Mouse (Mus musculus) myocyte (in vitro differentiated cells): ENCODE measurements at regions not wholly inside any gene's neighbourhood (a gene's known extent, or its start where the extent isn't known, plus 50 kb on each side); places are given as distances from the start of the nearest gene placed in this dataset.

ENCODE experiments used
- H3K27me3 ChIP-seq: one replicate; pipeline ENCODE4 v1.6.1; 2011; ENCODE audit not compliant: control insufficient read depth, insufficient read depth, insufficient read length
- H3K36me3 ChIP-seq: one replicate; pipeline ENCODE4 v1.6.1; 2011; ENCODE audit not compliant: control insufficient read depth, insufficient read depth
- H3K4me2 ChIP-seq: one replicate; pipeline ENCODE4 v1.6.1; 2011; ENCODE audit warnings: low read depth, control low read depth
- H3K4me3 ChIP-seq: one replicate; pipeline ENCODE4 v1.5.1; 2011; ENCODE audit warnings: mild to moderate bottlenecking, control low read depth, moderate library complexity
- H3K79me2 ChIP-seq: one replicate; pipeline ENCODE4 v1.6.1; 2011; ENCODE audit not compliant: control insufficient read depth, insufficient read depth
- H3ac ChIP-seq: one replicate; pipeline ENCODE4 v1.6.1; 2011; ENCODE audit not compliant: control insufficient read depth, insufficient read length
- CEBPB ChIP-seq: IDR thresholded peaks from 2 replicates; pipeline ENCODE4 v1.6.1; 2011; ENCODE audit warnings: mild to moderate bottlenecking, moderate library complexity; ENCODE audit not compliant: poor library complexity, insufficient read depth, severe bottlenecking
- E2F4 ChIP-seq: IDR thresholded peaks from one replicate; pipeline ENCODE4 v1.6.1; 2011; ENCODE audit warnings: mild to moderate bottlenecking, control low read depth, moderate library complexity; ENCODE audit not compliant: insufficient read depth
- MAX ChIP-seq: IDR thresholded peaks from one replicate; pipeline ENCODE4 v1.6.1; 2011; ENCODE audit warnings: low read depth, mild to moderate bottlenecking, control low read depth
- MYOD1 ChIP-seq, 3 experiments: IDR thresholded peaks; one replicate each; pipeline ENCODE4 v1.6.1; 2011; ENCODE audit warnings: control low read depth in 2 of 3, low read depth in 2 of 3, mild to moderate bottlenecking in 2 of 3, moderate library complexity in 1 of 3; ENCODE audit not compliant: insufficient read length in 2 of 3, control insufficient read depth in 1 of 3
- MYOG ChIP-seq, 3 experiments: IDR thresholded peaks; one replicate each; pipeline ENCODE4 v1.6.1; 2011; ENCODE audit warnings: control low read depth in 2 of 3, low read depth in 2 of 3, mild to moderate bottlenecking in 2 of 3; ENCODE audit not compliant: insufficient read length in 2 of 3, control insufficient read depth in 1 of 3, insufficient read depth in 1 of 3
- POLR2A ChIP-seq: IDR thresholded peaks from one replicate; pipeline ENCODE4 v1.6.1; 2011; ENCODE audit warnings: low read depth, mild to moderate bottlenecking, control low read depth, moderate library complexity; ENCODE audit not compliant: insufficient read length
- POLR2AphosphoS2 ChIP-seq: IDR thresholded peaks from one replicate; pipeline ENCODE4 v1.6.1; 2011; ENCODE audit warnings: low read depth, control low read depth; ENCODE audit not compliant: insufficient read length
- REST ChIP-seq: IDR thresholded peaks from one replicate; pipeline ENCODE4 v1.6.1; 2011; ENCODE audit warnings: mild to moderate bottlenecking, control low read depth, moderate library complexity; ENCODE audit not compliant: insufficient read depth, insufficient read length
- SRF ChIP-seq: IDR thresholded peaks from one replicate; pipeline ENCODE4 v1.6.1; 2011; ENCODE audit warnings: low read depth; ENCODE audit not compliant: control insufficient read depth, insufficient read length
- TCF12 ChIP-seq: IDR thresholded peaks from one replicate; pipeline ENCODE4 v1.6.1; 2011; ENCODE audit warnings: mild to moderate bottlenecking, control low read depth; ENCODE audit not compliant: poor library complexity, insufficient read depth, severe bottlenecking
- TCF3 ChIP-seq: IDR thresholded peaks from one replicate; pipeline ENCODE4 v1.6.1; 2011; ENCODE audit warnings: low read depth, control low read depth; ENCODE audit not compliant: insufficient read length
- USF1 ChIP-seq: IDR thresholded peaks from one replicate; pipeline ENCODE4 v1.6.1; 2011; ENCODE audit warnings: low read depth, mild to moderate bottlenecking, control low read depth, moderate library complexity

DNA sequence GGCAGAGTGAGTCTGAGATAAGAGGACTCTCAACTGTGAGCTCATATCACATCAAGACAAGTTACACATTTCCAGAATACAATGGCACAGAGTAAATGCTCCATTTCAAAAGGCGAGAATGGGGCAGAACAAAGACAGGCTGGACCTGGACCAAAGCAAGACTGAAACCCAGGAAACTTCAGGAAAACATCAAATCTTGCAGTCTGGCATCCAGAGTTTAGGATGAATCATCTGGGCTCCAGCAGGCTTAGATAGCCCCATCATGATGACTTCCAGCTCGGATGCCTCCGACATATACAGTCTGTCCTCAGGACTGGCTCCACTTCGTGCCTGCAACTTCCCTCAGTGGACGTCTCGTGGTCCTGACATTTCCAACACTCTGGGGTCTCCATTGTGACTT lies 80.2 kb upstream of the Ltbp1 start:
- H3K36me3 ChIP-seq: no peaks in the 10 kb centered on the region
- TF ChIP-seq MYOG (IDR thresholded peaks at IDR 0.05; ENCODE audit: control insufficient read depth in 1 of 3, insufficient read depth in 1 of 3, insufficient read length in 2 of 3, low read depth in 2 of 3) (no peak), TCF3 (no peak), MYOD1 (IDR thresholded peaks at IDR 0.05; ENCODE audit: control insufficient read depth in 1 of 3, insufficient read length in 2 of 3, low read depth in 2 of 3) (no peak), REST (no peak), CEBPB (no peak), SRF (no peak)

DNA sequence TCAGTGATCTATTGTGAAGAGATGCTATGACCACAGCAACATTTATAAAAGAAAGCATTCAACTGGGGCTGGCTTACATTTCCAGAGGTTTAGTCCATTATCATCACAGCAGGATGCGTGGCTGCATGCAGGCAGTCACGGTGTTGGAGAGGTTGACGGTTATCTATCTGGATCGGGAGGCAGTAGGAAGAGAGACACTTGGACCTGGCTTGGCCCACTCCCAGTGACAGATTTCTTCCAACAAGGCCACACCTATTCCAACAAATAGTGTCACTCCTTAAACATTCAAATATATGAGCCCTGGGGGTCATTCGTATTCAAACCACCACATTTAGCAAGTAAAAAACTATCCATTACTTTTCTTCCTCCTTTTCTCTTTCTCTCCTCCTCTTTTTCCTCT lies 77.4 kb upstream of the Ltbp1 start:
- Histone ChIP-seq H3K27me3 (no peaks in the 10 kb centered on the region), H3ac (no peak overlapping the region), H3K4me2 (no peak overlapping the region), H3K79me2 (no peaks in the 10 kb centered on the region), H3K4me3 (no peak overlapping the region), H3K36me3 (no peaks in the 10 kb centered on the region)
- TF ChIP-seq REST: no peak
- no peak for TF ChIP-seq TCF12
- TF ChIP-seq POLR2A: no peak
- no peak for TF ChIP-seq E2F4
- TF ChIP-seq MYOD1 (IDR thresholded peaks at IDR 0.05; ENCODE audit: control insufficient read depth in 1 of 3, insufficient read length in 2 of 3, low read depth in 2 of 3): no peak
- no peak for TF ChIP-seq MAX
- TF ChIP-seq CEBPB: no peak
- TF ChIP-seq TCF3: no peak
- TF ChIP-seq SRF: no peak
- TF ChIP-seq MYOG (IDR thresholded peaks at IDR 0.05; ENCODE audit: control insufficient read depth in 1 of 3, insufficient read depth in 1 of 3, insufficient read length in 2 of 3, low read depth in 2 of 3): no peak
- TF ChIP-seq POLR2AphosphoS2: no peak
- no peak for TF ChIP-seq USF1

More for the DNA sequence above, 80.2 kb upstream of the Ltbp1 start:
- Histone ChIP-seq H3K4me3 (no peak overlapping the region), H3K27me3 (no peaks in the 10 kb centered on the region), H3ac (no peak overlapping the region), H3K4me2 (no peak overlapping the region), H3K79me2 (no peaks in the 10 kb centered on the region)

DNA sequence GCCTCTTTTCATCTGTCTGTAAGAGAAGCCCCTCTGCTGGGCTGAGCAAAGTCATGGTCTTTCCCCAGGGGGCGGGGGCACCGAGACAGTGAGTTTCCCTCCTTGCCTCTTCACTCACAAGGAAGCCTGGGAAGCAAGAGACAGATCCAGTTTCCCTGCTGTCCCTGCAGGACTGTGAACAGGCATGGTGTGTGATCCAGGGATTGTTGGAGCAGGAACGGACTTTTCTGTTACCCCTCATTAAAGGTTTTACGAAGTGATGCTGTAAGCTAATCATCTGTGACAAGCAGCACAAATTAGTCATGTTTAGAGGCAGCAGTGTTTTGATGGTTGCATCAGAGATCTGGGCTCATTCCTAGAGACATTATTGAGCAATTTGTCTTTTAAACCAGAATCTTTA lies 73.8 kb upstream of the Ltbp1 start:
- no peak overlapping the region for H3ac ChIP-seq
- H3K4me2 ChIP-seq: no peak overlapping the region
- no peaks in the 10 kb centered on the region for H3K27me3 ChIP-seq
- TF ChIP-seq USF1: no peak
- 0 out of 2 replicates have a peak, but pooled peaks have one; percentile 16 for TF ChIP-seq CEBPB
- no peaks in the 10 kb centered on the region for H3K79me2 ChIP-seq
- H3K4me3 ChIP-seq: no peak overlapping the region
- no peaks in the 10 kb centered on the region for H3K36me3 ChIP-seq

DNA sequence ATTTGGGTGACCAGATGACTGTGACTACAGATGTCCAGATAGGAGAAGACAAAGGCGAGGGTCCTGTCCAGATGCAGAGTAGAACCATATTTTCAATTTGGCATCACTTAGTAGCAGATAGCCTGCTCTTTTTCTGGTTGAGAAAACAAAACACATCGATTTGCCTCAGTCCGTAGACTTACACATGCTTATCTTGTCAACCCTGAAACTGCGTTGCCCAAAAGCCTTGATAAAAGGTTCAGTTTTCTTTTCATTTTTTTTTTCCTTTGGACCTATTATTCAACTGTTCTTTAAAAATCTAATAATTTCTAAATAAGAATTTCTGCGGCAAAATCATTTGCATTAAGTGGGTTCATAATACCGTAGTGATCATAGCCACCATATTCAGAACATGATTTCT lies 64.0 kb upstream of the Ltbp1 start:
- no peak overlapping the region for H3ac ChIP-seq
- no peaks in the 10 kb centered on the region for H3K27me3 ChIP-seq
- no peaks in the 10 kb centered on the region for H3K36me3 ChIP-seq
- H3K79me2 ChIP-seq: no peaks in the 10 kb centered on the region
- TF ChIP-seq MAX (no peak), REST (no peak), POLR2A (no peak), MYOG (IDR thresholded peaks at IDR 0.05; ENCODE audit: control insufficient read depth in 1 of 3, insufficient read depth in 1 of 3, insufficient read length in 2 of 3, low read depth in 2 of 3) (no peak), CEBPB (no peak), MYOD1 (IDR thresholded peaks at IDR 0.05; ENCODE audit: control insufficient read depth in 1 of 3, insufficient read length in 2 of 3, low read depth in 2 of 3) (no peak), USF1 (no peak), E2F4 (no peak), POLR2AphosphoS2 (no peak), TCF12 (no peak), SRF (no peak)
- H3K4me3 ChIP-seq: no peak overlapping the region
- H3K4me2 ChIP-seq: no peak overlapping the region

DNA sequence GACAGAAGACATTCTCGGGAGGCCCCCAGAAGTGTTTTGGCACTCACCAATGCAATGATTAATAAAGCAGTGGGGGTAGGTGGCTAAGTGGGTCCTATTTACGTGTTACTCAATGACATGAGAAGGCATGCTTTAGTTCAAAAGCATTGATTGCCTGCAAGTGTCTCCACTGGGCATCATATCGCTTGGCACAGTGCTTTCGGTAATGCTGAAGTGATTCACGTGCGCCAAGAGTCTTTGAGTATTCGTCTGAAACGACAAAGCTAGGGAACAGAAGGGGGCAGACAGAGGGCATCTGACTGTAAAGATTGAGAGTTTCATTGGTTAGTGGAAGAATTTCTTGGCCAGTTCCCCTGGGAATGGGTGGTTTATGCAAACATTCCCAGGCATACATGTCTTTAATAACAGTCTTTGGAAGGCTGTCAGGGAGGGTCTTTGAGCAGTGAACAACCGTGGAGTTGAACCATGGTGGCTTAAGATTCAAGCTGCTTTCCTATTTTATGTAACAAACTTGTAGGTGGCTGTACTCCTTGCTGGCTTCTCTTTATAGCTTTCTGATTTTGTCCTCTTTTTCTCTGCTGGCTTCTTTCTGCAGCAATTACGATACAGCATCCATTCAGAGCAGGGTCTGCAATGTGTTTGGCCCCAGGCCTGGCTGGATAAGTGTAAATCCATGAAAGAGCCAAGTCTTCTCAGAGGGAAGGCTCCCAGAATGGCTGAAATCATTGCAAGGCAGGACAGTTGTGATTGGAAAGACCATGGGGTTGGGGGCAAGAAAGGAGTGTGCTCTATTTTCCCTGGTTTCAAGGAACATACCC lies 62.2 kb upstream of the Ltbp1 start:
- Histone ChIP-seq H3K4me2 (no peak overlapping the region), H3K27me3 (no peaks in the 10 kb centered on the region), H3ac (no peak overlapping the region), H3K36me3 (no peaks in the 10 kb centered on the region), H3K79me2 (no peaks in the 10 kb centered on the region), H3K4me3 (no peak overlapping the region)
- TF ChIP-seq SRF (no peak), E2F4 (no peak), POLR2A (no peak), TCF3 (no peak), MYOD1 (IDR thresholded peaks at IDR 0.05; ENCODE audit: control insufficient read depth in 1 of 3, insufficient read length in 2 of 3, low read depth in 2 of 3) (no peak)
